Mouse (Mus musculus) embryonic fibroblast, embryonic 13.5 days (primary cell): ENCODE results near the gene Calcrl. TPM values are rescaled to one million over a fixed set of nuclear protein-coding genes. Genes with fewer than 3 reads are reported as not detected.

Source experiments
- H3K27ac ChIP-seq: 2 replicates; pipeline ENCODE4 v1.5.1; 2012; ENCODE audit warnings: low read length, control low read depth, inconsistent platforms; ENCODE audit not compliant: insufficient read depth
- H3K4me1 ChIP-seq: 2 replicates; pipeline ENCODE4 v1.6.1; 2011; ENCODE audit warnings: low read length; ENCODE audit not compliant: control insufficient read depth, insufficient read depth
- H3K4me3 ChIP-seq: 2 replicates; pipeline ENCODE4 v1.5.1; 2011; ENCODE audit warnings: mild to moderate bottlenecking, control low read depth, low read length; ENCODE audit not compliant: insufficient read depth
- CTCF ChIP-seq: IDR thresholded peaks from 2 replicates; pipeline ENCODE4 v1.5.1; 2011; ENCODE audit warnings: mild to moderate bottlenecking, control low read depth, low read length, moderate library complexity, borderline replicate concordance; ENCODE audit not compliant: insufficient read depth
- POLR2A ChIP-seq: IDR thresholded peaks from 2 replicates; pipeline ENCODE4 v1.6.1; 2011; ENCODE audit warnings: low read depth, mild to moderate bottlenecking, control low read depth, low read length, moderate library complexity
- polyA plus RNA-seq: library from polyadenylated mRNA; stranded (reverse); fragments of >200 nt; gene quantifications from 2 replicates; pipeline ENCODE4 v1.2.4, GENCODE M21; 2011; ENCODE audit warnings: low read depth; ENCODE audit not compliant: missing spikeins, insufficient read length

The Calcrl gene
- polyA plus RNA-seq, 1 experiment = 10.3 TPM

DNA sequence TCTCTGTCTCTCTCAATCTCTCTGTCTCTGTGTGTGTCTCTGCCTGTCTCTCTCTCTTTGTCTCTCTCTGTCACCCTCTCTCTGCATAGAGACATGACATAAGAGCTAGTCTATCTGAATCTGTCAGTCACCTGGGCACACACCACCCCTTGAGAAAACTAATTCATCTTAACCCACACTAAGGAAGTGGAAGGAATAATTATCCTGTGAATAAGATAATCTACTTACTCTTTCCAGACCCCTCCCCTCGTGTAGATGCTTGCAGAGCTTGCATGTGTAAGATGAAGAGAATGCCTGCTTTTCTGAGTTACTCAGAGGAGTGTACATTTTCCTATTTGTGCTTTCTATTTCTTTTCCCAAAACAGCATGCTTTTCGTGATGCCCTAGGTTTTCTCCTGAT lies 81.5 kb downstream of the Calcrl start:
- Histone ChIP-seq H3K27ac (no peak overlapping the region), H3K4me1 (no peaks in the 10 kb centered on the region), H3K4me3 (no peak overlapping the region)
- no peak for TF ChIP-seq POLR2A
- TF ChIP-seq CTCF = no peak

DNA sequence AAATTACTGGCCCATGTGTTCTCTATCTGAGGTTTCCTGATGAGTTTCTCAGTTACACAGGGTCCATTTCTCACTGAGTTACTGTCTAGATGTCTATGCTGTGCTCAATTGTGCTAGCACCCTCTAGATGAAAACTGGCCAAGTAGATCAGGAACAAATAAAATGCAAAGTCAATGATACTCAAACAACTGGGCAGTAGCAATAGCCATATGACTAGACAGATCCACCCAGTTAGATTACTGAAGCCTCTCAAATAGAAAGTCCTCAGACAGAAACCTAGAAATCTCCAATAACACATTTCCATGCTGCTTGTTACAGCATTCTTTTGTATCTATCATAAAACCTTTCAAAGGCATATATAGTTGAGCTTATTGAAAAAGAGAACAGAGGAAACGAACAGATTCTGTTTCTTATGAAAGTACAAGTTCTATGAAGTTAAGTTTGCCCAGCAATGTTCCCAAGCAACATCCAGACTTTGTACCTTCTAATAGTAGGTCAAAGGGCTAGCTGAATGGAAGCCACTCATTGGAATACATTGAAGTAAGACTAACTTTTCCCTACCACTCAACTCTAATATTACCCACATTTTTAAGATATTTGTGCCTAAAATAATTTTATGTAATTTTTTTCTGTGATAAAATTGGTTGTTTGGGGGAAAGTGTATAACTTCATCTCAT lies 87.3 kb downstream of the Calcrl start:
- Histone ChIP-seq H3K4me1 (no peaks in the 10 kb centered on the region), H3K4me3 (no peak overlapping the region)
- TF ChIP-seq CTCF (no peak), POLR2A (no peak)

DNA sequence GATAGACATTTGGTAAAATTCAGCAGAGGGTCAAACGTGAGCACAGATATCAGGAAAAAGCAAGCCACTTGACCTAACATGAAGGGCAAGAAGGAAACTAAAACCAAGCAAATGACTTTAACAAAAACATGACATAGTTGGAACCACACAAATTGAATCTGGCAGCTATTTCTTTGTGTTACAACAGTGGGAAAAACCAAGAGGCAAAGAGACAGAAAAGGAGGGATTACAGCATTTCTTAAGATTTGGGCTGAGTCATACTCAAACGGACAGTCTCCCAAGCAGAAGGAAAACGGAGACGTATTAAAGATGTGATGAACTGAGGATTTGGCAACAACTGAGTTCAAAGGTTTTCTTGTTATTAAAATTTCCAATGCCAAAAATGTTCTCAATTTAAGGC lies 88.9 kb downstream of the Calcrl start:
- H3K4me3 ChIP-seq = no peak overlapping the region
- H3K27ac ChIP-seq = no peak overlapping the region; the same call in 1 of the 2 replicates
- TF ChIP-seq POLR2A (no peak), CTCF (no peak)
- H3K4me1 ChIP-seq = no peaks in the 10 kb centered on the region

More for the DNA sequence above, 87.3 kb downstream of the Calcrl start:
- no peak overlapping the region for H3K27ac ChIP-seq

DNA sequence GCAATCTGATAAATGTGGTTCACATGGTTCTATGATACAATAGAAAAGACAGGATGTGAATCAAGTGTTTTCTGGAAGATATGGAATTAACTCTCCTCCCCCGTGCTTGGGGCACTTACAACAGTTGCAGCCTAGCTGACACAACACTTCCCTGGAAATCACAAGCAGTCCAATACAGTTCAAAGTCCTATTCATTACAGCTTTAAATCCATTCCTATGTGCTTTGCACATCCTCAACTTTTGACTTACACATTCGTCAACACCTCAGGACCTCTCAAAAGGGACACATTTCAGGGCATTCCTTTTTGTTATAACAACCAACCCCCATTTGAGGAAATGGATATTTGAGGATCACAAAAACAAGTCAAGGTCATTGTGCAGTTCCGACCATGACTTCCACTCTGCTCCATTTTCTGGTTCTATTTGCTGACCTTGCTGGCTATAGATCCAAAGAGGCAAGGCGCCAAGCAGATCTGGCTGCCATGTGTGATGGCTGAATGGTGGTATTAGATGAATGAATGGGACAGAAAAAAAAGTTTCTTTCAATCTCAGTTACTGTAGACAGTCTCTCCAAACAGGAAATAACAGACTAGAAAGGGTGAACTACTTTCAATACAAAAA lies 108.9 kb downstream of the Calcrl start:
- TF ChIP-seq CTCF = no peak
- TF ChIP-seq POLR2A = no peak

DNA sequence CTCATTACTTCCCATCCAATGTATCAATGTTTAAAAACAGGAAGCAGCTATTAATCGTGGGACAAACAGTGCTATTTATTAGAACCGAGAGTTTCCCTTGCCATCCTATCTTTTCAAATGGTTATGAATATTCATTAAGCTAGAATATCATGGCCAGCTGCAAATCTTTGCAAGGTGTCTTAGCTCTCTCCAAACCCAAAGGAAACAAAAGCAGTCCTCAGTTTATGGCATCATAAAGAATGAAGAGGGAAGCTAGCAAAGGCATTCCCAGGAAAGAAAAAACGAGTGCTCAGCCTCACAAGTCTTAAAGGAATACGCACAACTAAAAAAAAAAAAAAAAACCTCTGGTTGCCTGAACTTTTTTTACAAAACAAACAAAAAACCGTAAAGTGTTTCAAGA lies 128.7 kb downstream of the Calcrl start:
- TF ChIP-seq POLR2A = no peak
- TF ChIP-seq CTCF = no peak

More for the DNA sequence above, 108.9 kb downstream of the Calcrl start:
- no peaks in the 10 kb centered on the region for H3K4me1 ChIP-seq
- H3K4me3 ChIP-seq = no peak overlapping the region
- no peak overlapping the region for H3K27ac ChIP-seq

DNA sequence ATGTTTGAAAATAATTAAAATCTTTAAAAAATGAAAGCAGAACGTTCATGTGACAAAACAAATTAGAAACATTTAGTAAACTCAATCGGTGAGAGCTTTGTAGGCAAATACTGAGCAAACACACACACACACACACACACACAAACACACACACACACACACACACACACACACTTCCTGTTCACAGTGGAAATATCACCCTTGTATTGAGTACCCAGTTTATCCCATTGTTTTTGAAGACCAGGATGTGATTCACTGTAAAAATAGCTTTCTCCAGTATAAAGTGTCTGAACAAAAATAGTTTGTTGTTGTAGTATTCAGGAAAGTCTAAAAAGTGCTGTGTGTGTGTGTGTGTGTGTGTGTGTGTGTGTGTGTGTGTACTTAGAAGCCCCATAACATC lies 130.1 kb downstream of the Calcrl start:
- H3K4me1 ChIP-seq = no peaks in the 10 kb centered on the region
- no peak overlapping the region for H3K27ac ChIP-seq
- TF ChIP-seq CTCF (no peak), POLR2A (no peak)
- no peak overlapping the region for H3K4me3 ChIP-seq

More for the DNA sequence above, 128.7 kb downstream of the Calcrl start:
- Histone ChIP-seq H3K27ac (no peak overlapping the region), H3K4me3 (no peak overlapping the region), H3K4me1 (no peaks in the 10 kb centered on the region)

DNA sequence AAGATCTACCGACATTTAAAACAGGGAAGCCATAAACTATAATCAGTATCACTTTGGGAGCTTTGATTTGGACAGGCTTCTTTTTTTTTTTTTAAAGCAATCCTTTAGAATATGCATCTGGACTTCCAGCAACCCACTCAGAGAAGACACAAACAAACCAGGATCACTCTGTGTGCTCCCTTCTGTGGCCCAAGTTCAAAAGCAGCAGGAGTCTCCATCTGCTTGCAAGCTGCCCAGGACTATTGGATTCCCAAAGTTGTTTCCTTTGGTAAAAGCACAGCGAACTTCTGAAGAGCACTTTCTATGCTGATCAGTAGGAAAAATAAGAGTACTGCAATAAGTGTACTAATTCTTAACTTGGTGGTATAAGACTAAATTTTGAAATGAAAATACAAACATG lies 130.6 kb downstream of the Calcrl start:
- H3K4me3 ChIP-seq = no peak overlapping the region
- no peak overlapping the region for H3K27ac ChIP-seq
- TF ChIP-seq POLR2A = no peak
- TF ChIP-seq CTCF = no peak
- no peaks in the 10 kb centered on the region for H3K4me1 ChIP-seq

DNA sequence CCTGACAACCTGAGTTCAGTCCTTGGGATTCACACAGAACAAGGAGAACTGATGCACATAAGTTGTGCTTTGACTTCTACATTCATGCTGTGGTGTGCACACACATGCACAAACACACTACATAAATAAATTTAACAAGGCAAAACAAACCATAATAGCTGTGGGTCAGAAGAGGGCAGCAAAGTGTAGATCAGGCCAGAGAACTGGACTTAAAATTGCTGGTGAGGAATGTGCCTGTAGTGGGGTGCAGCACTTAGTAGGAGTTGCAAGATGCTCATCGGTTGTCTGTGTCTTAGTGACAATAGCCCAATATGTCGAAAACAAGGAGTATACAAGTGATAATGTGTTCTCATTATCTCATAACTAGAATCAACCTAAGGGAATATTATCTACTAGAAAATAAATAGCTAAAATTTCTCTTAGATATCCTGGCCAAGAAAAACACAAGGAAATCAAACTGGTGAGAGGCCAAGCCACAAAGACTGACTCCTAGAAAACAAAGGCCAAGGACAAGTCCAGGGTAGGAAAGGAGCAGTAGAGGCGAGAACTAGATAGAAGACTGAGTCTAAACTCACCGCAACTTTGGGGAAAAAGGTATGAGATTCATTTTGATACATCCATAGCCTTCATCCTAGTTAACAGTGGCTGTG lies 132.7 kb downstream of the Calcrl start:
- TF ChIP-seq POLR2A = no peak
- TF ChIP-seq CTCF = no peak
- H3K4me3 ChIP-seq = no peak overlapping the region
- H3K27ac ChIP-seq = no peak overlapping the region

DNA sequence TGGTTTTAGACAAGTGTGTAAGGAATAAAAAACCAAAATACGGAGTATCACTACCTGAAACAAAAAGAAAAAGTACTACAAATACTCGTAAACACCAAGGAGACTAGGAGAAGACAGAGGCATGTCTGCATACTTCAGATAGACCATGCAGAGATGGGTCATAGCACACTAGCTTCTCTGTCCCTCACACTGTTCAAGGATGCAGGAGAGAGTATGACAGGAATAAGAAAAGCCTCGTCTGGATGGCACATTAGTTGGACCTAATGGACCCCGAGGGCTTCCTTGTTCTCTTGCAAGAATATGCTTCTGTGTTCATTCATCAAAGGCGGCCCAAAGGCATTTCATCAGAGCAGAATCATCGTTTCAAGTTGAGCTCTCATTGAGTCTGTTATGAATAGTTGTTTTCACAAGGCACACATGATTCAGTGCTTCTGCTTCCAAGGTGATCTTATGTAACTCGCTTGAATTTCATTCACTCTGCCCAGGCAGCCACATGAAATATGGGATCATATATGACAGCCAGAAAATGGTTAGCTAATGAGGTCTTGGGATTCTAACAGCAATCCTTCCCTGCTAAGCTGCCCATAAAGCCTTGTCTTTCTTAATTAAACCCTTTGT lies 136.2 kb downstream of the Calcrl start:
- Histone ChIP-seq H3K27ac (no peak overlapping the region), H3K4me3 (no peak overlapping the region), H3K4me1 (no peaks in the 10 kb centered on the region)
- no peak for TF ChIP-seq CTCF
- TF ChIP-seq POLR2A = no peak

More for the DNA sequence above, 132.7 kb downstream of the Calcrl start:
- no peaks in the 10 kb centered on the region for H3K4me1 ChIP-seq

Other genes with a start within 250 kb of the Calcrl start
- gene Tfpi, start 51.4 kb upstream of the Calcrl start, polyA plus RNA-seq = 71.4 and 91.8 TPM in 2 replicates
- gene Ctnnd1, start 225.4 kb upstream of the Calcrl start, polyA plus RNA-seq = 231 and 306 TPM in 2 replicates
- gene Btbd18, start 233.7 kb upstream of the Calcrl start, polyA plus RNA-seq = not detected in 2 replicates
- gene Selenoh, start 245.4 kb upstream of the Calcrl start, polyA plus RNA-seq = 106 and 122 TPM in 2 replicates